Mouse (Mus musculus): ENCODE data around the gene Fam49a.
"Not testable (repeated sequence)": the region's sequence is repeated elsewhere in the genome, so short reads cannot be mapped to it uniquely, and the experiment has no call there.

Fam49a gene

GRCm38 (mm10) chr12:12261987-12262971, at the start of gene Fam49a:
Fam49a (plus strand) TSS chr12:12262139.
- DNase-seq (ENCODE audit: low spot score in 2 of 2): peak; percentile 49 to 67

- DNase-seq (ENCODE audit: low spot score in 2 of 2): no peak
These were observed 48.4 kb upstream of the Fam49a start for GRCm38 (mm10) chr12:12213536-12213935.

- DNase-seq (ENCODE audit: low spot score in 2 of 2): no peak
These were observed 43.0 kb upstream of the Fam49a start for GRCm38 (mm10) chr12:12218947-12219346.

GRCm38 (mm10) chr12:12220755-12221496, 41.0 kb upstream of the Fam49a start:
- DNase-seq (ENCODE audit: low spot score in 2 of 2): no peak

- no peak for DNase-seq (ENCODE audit: low spot score in 2 of 2)
These were observed 39.2 kb upstream of the Fam49a start for GRCm38 (mm10) chr12:12222585-12223290.

- no peak for DNase-seq (ENCODE audit: low spot score in 2 of 2)
These were observed 38.6 kb upstream of the Fam49a start for GRCm38 (mm10) chr12:12223336-12223735.

- peak; percentile 40 to 49 for DNase-seq (ENCODE audit: low spot score in 2 of 2)
These were observed 36.2 kb upstream of the Fam49a start for GRCm38 (mm10) chr12:12225706-12226105.

- DNase-seq (ENCODE audit: low spot score in 2 of 2): no peak
These were observed 34.3 kb upstream of the Fam49a start for GRCm38 (mm10) chr12:12227594-12227993.

GRCm38 (mm10) chr12:12230031-12230557, 31.8 kb upstream of the Fam49a start:
- no peak for DNase-seq (ENCODE audit: low spot score in 2 of 2)

GRCm38 (mm10) chr12:12232097-12232496, 29.8 kb upstream of the Fam49a start:
- DNase-seq (ENCODE audit: low spot score in 2 of 2): no peak

GRCm38 (mm10) chr12:12236978-12237377, 25.0 kb upstream of the Fam49a start:
- DNase-seq (ENCODE audit: low spot score in 2 of 2): no peak

- DNase-seq (ENCODE audit: low spot score in 2 of 2): no peak
These were observed 22.4 kb upstream of the Fam49a start for GRCm38 (mm10) chr12:12239502-12239901.

GRCm38 (mm10) chr12:12243148-12243547, 18.8 kb upstream of the Fam49a start:
- no peak for DNase-seq (ENCODE audit: low spot score in 2 of 2)

- DNase-seq (ENCODE audit: low spot score in 2 of 2): not testable (repeated sequence)
These were observed 14.9 kb upstream of the Fam49a start for GRCm38 (mm10) chr12:12247023-12247422.

GRCm38 (mm10) chr12:12249521-12249920, 12.4 kb upstream of the Fam49a start:
- no peak for DNase-seq (ENCODE audit: low spot score in 2 of 2)

- DNase-seq (ENCODE audit: low spot score in 2 of 2): no peak
These were observed 8.4 kb upstream of the Fam49a start for GRCm38 (mm10) chr12:12253526-12253925.

GRCm38 (mm10) chr12:12254139-12254538, 7.8 kb upstream of the Fam49a start:
- DNase-seq (ENCODE audit: low spot score in 2 of 2): no peak

- no peak for DNase-seq (ENCODE audit: low spot score in 2 of 2)
These were observed 669 bp upstream of the Fam49a start for GRCm38 (mm10) chr12:12260979-12261960.

- no peak for DNase-seq (ENCODE audit: low spot score in 2 of 2)
These were observed 1.4 kb downstream of the Fam49a start for GRCm38 (mm10) chr12:12263371-12263791.

GRCm38 (mm10) chr12:12264151-12264550, 2.2 kb downstream of the Fam49a start:
- DNase-seq (ENCODE audit: low spot score in 2 of 2): no peak

Data from frontal cortex, postnatal 25 days (tissue).